Mouse (Mus musculus): Measurements from ENCODE around the gene Mtf1.

DNA sequence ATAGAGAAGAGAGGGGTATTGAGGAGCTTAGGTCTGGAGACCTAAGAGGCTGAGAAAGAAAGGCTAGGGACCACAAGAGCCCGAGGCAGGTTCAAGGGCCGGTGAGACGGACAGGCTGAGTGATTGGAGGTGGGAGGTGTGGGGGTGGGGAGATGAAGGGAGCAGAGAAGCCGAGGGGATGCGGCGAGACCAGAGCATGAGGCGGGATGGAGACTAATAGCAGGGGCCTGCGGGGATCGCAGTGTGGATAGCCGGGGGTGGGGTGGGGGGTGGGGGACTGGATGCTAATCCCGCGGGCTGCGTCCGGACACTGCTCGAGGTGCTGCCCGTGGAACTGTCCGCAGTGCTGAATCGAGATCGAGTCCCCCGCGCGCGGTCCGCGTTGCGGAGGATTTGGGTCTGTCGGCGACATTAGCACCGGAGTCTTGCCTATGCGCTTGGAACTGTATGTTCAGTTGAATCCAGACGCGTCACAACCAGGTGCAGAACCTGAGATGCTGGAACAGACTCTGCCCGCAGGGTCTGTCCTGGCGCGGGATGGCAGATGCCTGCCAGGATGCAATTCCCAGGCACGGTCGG lies 80.3 kb downstream of the Mtf1 start:
- TF ChIP-seq CTCF (IDR thresholded peaks at IDR 0.05 in 2 of 3, conservative IDR thresholded peaks at IDR 0.05 in 1 of 3; ENCODE audit: control insufficient read depth in 1 of 3, insufficient read depth in 1 of 3, low read depth in 2 of 3, low read length in 3 of 3, poor library complexity in 1 of 3, severe bottlenecking in 1 of 3) (no peak), SMC3 (IDR thresholded peaks at IDR 0.05; ENCODE audit: low read depth, low read length) (no peak), ELF1 (IDR thresholded peaks at IDR 0.05; ENCODE audit: low read depth, low read length) (no peak), EP300 (IDR thresholded peaks at IDR 0.05; ENCODE audit: low read depth in 1 of 2, low read length in 2 of 2) (no peak), ZMIZ1 (IDR thresholded peaks at IDR 0.05; ENCODE audit: low read depth, low read length) (no peak), NELFE (IDR thresholded peaks at IDR 0.05; ENCODE audit: low read depth, low read length) (no peak), MAX (IDR thresholded peaks at IDR 0.05; ENCODE audit: low read length) (no peak), USF1 (IDR thresholded peaks at IDR 0.05; ENCODE audit: low read depth, low read length) (no peak)

Measured in MEL (cell line).